Mouse (Mus musculus) forebrain, postnatal 0 days (tissue): Measurements from ENCODE around the gene Gabpb2. TPM values are rescaled to one million over a fixed set of nuclear protein-coding genes. Genes with fewer than 3 reads are reported as not detected.
A peak's percentile ranks its signal among the peaks of the same experiment; 100 is the strongest.

Experiments
- ATAC-seq: fragments of 200-750 bp; cut with Nextera tagmentation; 2 replicates; pipeline ENCODE4 v1.8.0; 2017; ENCODE audit warnings: mild to moderate bottlenecking, moderate library complexity
- DNase-seq: peaks from one replicate; pipeline ENCODE4 v3.0.0-alpha.2; 2015
- H3K27ac ChIP-seq: fragments of 300-500 bp; sonication (generic); 2 replicates; pipeline ENCODE4 v1.5.1; 2014; ENCODE audit warnings: low read depth, mild to moderate bottlenecking, antibody characterized with exemption, low read length, moderate library complexity, mixed read lengths
- H3K27me3 ChIP-seq: fragments of 300-500 bp; sonication (generic); 2 replicates; pipeline ENCODE4 v1.6.1; 2014; ENCODE audit warnings: mild to moderate bottlenecking, low read length, mixed read lengths; ENCODE audit not compliant: insufficient read depth
- H3K36me3 ChIP-seq: fragments of 300-500 bp; sonication (generic); 2 replicates; pipeline ENCODE4 v1.6.1; 2014; ENCODE audit warnings: mild to moderate bottlenecking, moderate library complexity; ENCODE audit not compliant: insufficient read depth
- H3K4me1 ChIP-seq: fragments of 300-500 bp; sonication (generic); 2 replicates; pipeline ENCODE4 v1.6.1; 2014; ENCODE audit warnings: antibody characterized with exemption; ENCODE audit not compliant: insufficient read depth
- H3K4me2 ChIP-seq: fragments of 300-500 bp; sonication (generic); 2 replicates; pipeline ENCODE4 v1.6.1; 2014; ENCODE audit warnings: low read depth, mild to moderate bottlenecking, moderate library complexity
- H3K4me3 ChIP-seq: fragments of 300-500 bp; sonication (generic); 2 replicates; pipeline ENCODE4 v1.5.1; 2014; ENCODE audit warnings: low read depth, low read length, mixed read lengths
- H3K9ac ChIP-seq: fragments of 300-500 bp; sonication (generic); 2 replicates; pipeline ENCODE4 v1.6.1; 2014; ENCODE audit warnings: mild to moderate bottlenecking
- H3K9me3 ChIP-seq: fragments of 300-500 bp; sonication (generic); 2 replicates; pipeline ENCODE4 v1.6.1; 2016; ENCODE audit warnings: low read length
- CTCF ChIP-seq: sonication (generic); IDR thresholded peaks from 2 replicates; pipeline ENCODE4 v1.5.1; 2016; ENCODE audit warnings: antibody characterized with exemption, control low read depth, low read depth
- WGBS: fragments of 180-500 bp; shearing (Covaris S2); extraction: QIAGEN DNeasy Blood & Tissue Kit; methylation state at CpG from one replicate; pipeline ENCODE4 v1.1.7; 2014; 5-methylcytosine and 5-hydroxymethylcytosine counted together
- polyA plus RNA-seq: library from polyadenylated mRNA; unstranded; fragments of >200 nt; fragmentation: Nextera tagmentation; extraction: Ambion mirVana; gene quantifications from 2 replicates; pipeline ENCODE4 v1.2.1, GENCODE M21; 2015
- total RNA-seq: library from RNA; depleted of rRNA; stranded (reverse); fragments of >200 nt; gene quantifications from 2 replicates; pipeline ENCODE4 v1.2.3, GENCODE M21; 2014

The Gabpb2 gene
- total and polyA plus RNA-seq, 2 experiments from 2014 or later: 1.5 to 9.9 TPM

GRCm38 (mm10) chr3:95159987-95160963 lies 57.4 kb downstream of the Gabpb2 start, which contains the start of gene Sema6c:
Gene Sema6c, plus strand, starts transcription at chr3:95160457.
- no peak for TF ChIP-seq CTCF
- 2% methylated on average over 65 of the region's 66 CpGs for WGBS
- H3K4me1 ChIP-seq: peaks cover 19% of the 10 kb centered on the region
- H3K4me3 ChIP-seq: peak within 1 kb of the TSS; percentile 95
- DNase-seq (peak; percentile 93), ATAC-seq (peak; percentile 98)
- no peaks in the 10 kb centered on the region for H3K27me3 ChIP-seq
- no peaks in the 10 kb centered on the region for H3K9me3 ChIP-seq
- peak within 1 kb of the TSS; percentile 80 for H3K4me2 ChIP-seq
- H3K9ac ChIP-seq: peak within 1 kb of the TSS; percentile 84
- peak within 1 kb of the TSS; percentile 81 for H3K27ac ChIP-seq
- peaks cover 12% of the 10 kb centered on the region for H3K36me3 ChIP-seq

- H3K36me3 ChIP-seq: peaks cover 5% of the 10 kb centered on the region; the same call in 1 of the 2 replicates
- no peaks in the 10 kb centered on the region for H3K9me3 ChIP-seq
- ATAC-seq (no peak), DNase-seq (no peak)
- WGBS: 13% methylated on average over 8 of the region's 8 CpGs
- no peaks in the 10 kb centered on the region for H3K27me3 ChIP-seq
- H3K9ac ChIP-seq: peak overlapping the region; percentile 84
- peak overlapping the region; percentile 95 for H3K4me3 ChIP-seq
- H3K4me2 ChIP-seq: peak overlapping the region; percentile 80
- no peak for TF ChIP-seq CTCF
- H3K4me1 ChIP-seq: peaks cover 19% of the 10 kb centered on the region
- 0 out of 2 replicates have a peak overlapping the region, but pooled peaks have one; percentile 35 for H3K27ac ChIP-seq
Observed at GRCm38 (mm10) chr3:95159511-95159986, 58.2 kb downstream of the Gabpb2 start.

GRCm38 (mm10) chr3:95153874-95154273 lies 63.8 kb downstream of the Gabpb2 start:
- Histone ChIP-seq H3K4me3 (no peak overlapping the region), H3K9me3 (no peaks in the 10 kb centered on the region), H3K4me1 (no peaks in the 10 kb centered on the region), H3K4me2 (no peak overlapping the region), H3K27me3 (no peaks in the 10 kb centered on the region), H3K36me3 (no peaks in the 10 kb centered on the region), H3K27ac (no peak overlapping the region), H3K9ac (no peak overlapping the region)
- TF ChIP-seq CTCF: peak; percentile 55
- 58% methylated on average over 4 of the region's 4 CpGs for WGBS
- ATAC-seq: no peak; the same call in 1 of the 2 replicates
- no peak for DNase-seq

- DNase-seq (no peak), ATAC-seq (no peak)
- Histone ChIP-seq H3K27ac (no peak overlapping the region), H3K4me1 (no peaks in the 10 kb centered on the region), H3K4me2 (no peak overlapping the region), H3K9me3 (no peaks in the 10 kb centered on the region), H3K27me3 (no peaks in the 10 kb centered on the region), H3K36me3 (no peaks in the 10 kb centered on the region), H3K9ac (no peak overlapping the region), H3K4me3 (no peak overlapping the region)
- 66% methylated on average over 3 of the region's 3 CpGs for WGBS
- TF ChIP-seq CTCF: no peak
Observed at GRCm38 (mm10) chr3:95147924-95148323, 69.8 kb downstream of the Gabpb2 start.

- ATAC-seq (peak; percentile 91), DNase-seq (peak; percentile 88)
- H3K27ac ChIP-seq: no peak overlapping the region
- H3K4me3 ChIP-seq: no peak overlapping the region
- H3K4me2 ChIP-seq: no peak overlapping the region
- WGBS: 11% methylated on average over 5 of the region's 5 CpGs
- no peaks in the 10 kb centered on the region for H3K4me1 ChIP-seq
- no peaks in the 10 kb centered on the region for H3K27me3 ChIP-seq
- H3K9me3 ChIP-seq: no peaks in the 10 kb centered on the region
- peak; percentile 94 for TF ChIP-seq CTCF
- peaks cover 24% of the 10 kb centered on the region for H3K36me3 ChIP-seq
- no peak overlapping the region for H3K9ac ChIP-seq
Observed at GRCm38 (mm10) chr3:95142617-95143011, 75.1 kb downstream of the Gabpb2 start.

- Histone ChIP-seq H3K9me3 (no peaks in the 10 kb centered on the region), H3K36me3 (peaks cover 24% of the 10 kb centered on the region), H3K4me2 (no peak within 1 kb of the TSS), H3K4me3 (no peak within 1 kb of the TSS), H3K4me1 (no peaks in the 10 kb centered on the region), H3K9ac (no peak within 1 kb of the TSS), H3K27ac (no peak within 1 kb of the TSS), H3K27me3 (no peaks in the 10 kb centered on the region)
- no peak for DNase-seq
- peak; percentile 26; the same call in 1 of the 2 replicates for ATAC-seq
- TF ChIP-seq CTCF: no peak
- 87% methylated on average over 10 of the region's 10 CpGs for WGBS
Observed at GRCm38 (mm10) chr3:95141952-95142616, 75.6 kb downstream of the Gabpb2 start, which contains the start of gene Tnfaip8l2. Gene Tnfaip8l2, minus strand, starts transcription at chr3:95142360.

- WGBS: 96% methylated on average over 9 of the region's 9 CpGs
- no peak overlapping the region for H3K9ac ChIP-seq
Observed at GRCm38 (mm10) chr3:95141474-95141873, 76.2 kb downstream of the Gabpb2 start.

More at GRCm38 (mm10) chr3:95141474-95141873, 76.2 kb downstream of the Gabpb2 start:
- Histone ChIP-seq H3K4me1 (no peaks in the 10 kb centered on the region), H3K4me3 (no peak overlapping the region), H3K27ac (no peak overlapping the region), H3K4me2 (no peak overlapping the region), H3K27me3 (no peaks in the 10 kb centered on the region), H3K36me3 (peaks cover 24% of the 10 kb centered on the region), H3K9me3 (no peaks in the 10 kb centered on the region)
- no peak for DNase-seq
- ATAC-seq: no peak
- TF ChIP-seq CTCF: no peak
